Mouse (Mus musculus) lung, postnatal 10 days (tissue): ENCODE measurements around the gene Kat7.

Source experiments
- DNase-seq: peaks from one replicate; pipeline ENCODE4 v3.0.0; 2021

Kat7 gene

GRCm38 (mm10) chr11:95333209-95333608, 23.2 kb upstream of the Kat7 start:
- DNase-seq = no peak

GRCm38 (mm10) chr11:95330662-95331061, 20.6 kb upstream of the Kat7 start:
- DNase-seq = no peak

GRCm38 (mm10) chr11:95328629-95329028, 18.6 kb upstream of the Kat7 start:
- no peak for DNase-seq

GRCm38 (mm10) chr11:95326243-95326642, 16.2 kb upstream of the Kat7 start:
- peak; percentile 18 for DNase-seq

- DNase-seq = no peak
Observed at GRCm38 (mm10) chr11:95325832-95326231, 15.8 kb upstream of the Kat7 start.

GRCm38 (mm10) chr11:95324181-95324580, 14.1 kb upstream of the Kat7 start:
- no peak for DNase-seq

- DNase-seq = no peak
Observed at GRCm38 (mm10) chr11:95320010-95320409, 10.0 kb upstream of the Kat7 start.

GRCm38 (mm10) chr11:95319506-95319905, 9.5 kb upstream of the Kat7 start:
- DNase-seq = peak; percentile 26

- no peak for DNase-seq
Observed at GRCm38 (mm10) chr11:95318116-95318515, 8.1 kb upstream of the Kat7 start.

- no peak for DNase-seq
Observed at GRCm38 (mm10) chr11:95315215-95315955, 5.3 kb upstream of the Kat7 start.

- DNase-seq = no peak
Observed at GRCm38 (mm10) chr11:95311425-95311807, 1.4 kb upstream of the Kat7 start.

GRCm38 (mm10) chr11:95310648-95311424, 790 bp upstream of the Kat7 start:
- DNase-seq = peak; percentile 50

- peak; percentile 99 for DNase-seq
Observed at GRCm38 (mm10) chr11:95309510-95310006, 488 bp downstream of the Kat7 start.

GRCm38 (mm10) chr11:95307526-95307925, 2.5 kb downstream of the Kat7 start:
- no peak for DNase-seq

GRCm38 (mm10) chr11:95305600-95305999, 4.4 kb downstream of the Kat7 start:
- DNase-seq = no peak

GRCm38 (mm10) chr11:95301772-95302171, 8.3 kb downstream of the Kat7 start:
- no peak for DNase-seq

- DNase-seq = no peak
Observed at GRCm38 (mm10) chr11:95299886-95300285, 10.2 kb downstream of the Kat7 start.

- peak; percentile 41 for DNase-seq
Observed at GRCm38 (mm10) chr11:95298146-95298545, 11.9 kb downstream of the Kat7 start.

GRCm38 (mm10) chr11:95295736-95296135, 14.3 kb downstream of the Kat7 start:
- no peak for DNase-seq

- no peak for DNase-seq
Observed at GRCm38 (mm10) chr11:95293017-95293624, 16.9 kb downstream of the Kat7 start.

GRCm38 (mm10) chr11:95291998-95292397, 18.0 kb downstream of the Kat7 start:
- DNase-seq = no peak

GRCm38 (mm10) chr11:95282331-95282730, 27.7 kb downstream of the Kat7 start:
- no peak for DNase-seq

- no peak for DNase-seq
Observed at GRCm38 (mm10) chr11:95279061-95279659, 30.9 kb downstream of the Kat7 start.
